Mouse (Mus musculus) CH12.LX (cell line): ENCODE results near the gene Prss47. TPM values are rescaled to one million over a fixed set of nuclear protein-coding genes. Genes with fewer than 3 reads are reported as not detected.
A peak's percentile ranks its signal among the peaks of the same experiment; 100 is the strongest.

Experiments
- DNase-seq: peaks from one replicate; pipeline ENCODE4 v3.0.0-alpha.2; 2013; ENCODE audit errors: extremely low read depth
- H3K27ac ChIP-seq: 2 replicates; pipeline ENCODE4 v1.5.1; 2012; ENCODE audit warnings: low read depth, mild to moderate bottlenecking, control low read depth, moderate library complexity; ENCODE audit not compliant: insufficient read depth
- H3K27me3 ChIP-seq: replicated peaks from 2 replicates; pipeline ENCODE3; 2012; ENCODE audit warnings: inconsistent platforms
- H3K36me3 ChIP-seq, 2 experiments: replicated peaks in 1 of 2; 2 replicates each; pipeline versions ENCODE3 to v1.6.1; 2012; ENCODE audit warnings: inconsistent platforms in 1 of 2, low read length in 1 of 2, mild to moderate bottlenecking in 1 of 2, mixed read lengths in 1 of 2, moderate library complexity in 1 of 2; ENCODE audit not compliant: control insufficient read depth in 1 of 2, insufficient read depth in 1 of 2
- H3K4me1 ChIP-seq, 2 experiments: 2 replicates each; pipeline ENCODE4 v1.6.1; 2012; ENCODE audit warnings: inconsistent platforms in 1 of 2, moderate library complexity in 1 of 2; ENCODE audit not compliant: insufficient read depth in 2 of 2, control insufficient read depth in 1 of 2
- H3K4me2 ChIP-seq: 2 replicates; pipeline ENCODE4 v1.6.1; 2012; ENCODE audit warnings: low read depth, mild to moderate bottlenecking, control low read depth; ENCODE audit not compliant: poor library complexity, insufficient read depth, severe bottlenecking
- H3K4me3 ChIP-seq, 3 experiments: fragments of 150-350 bp in 1 of 3; sonication (generic) in 1 of 3; replicated peaks in 1 of 3; 2 replicates each; pipeline versions ENCODE3 to v1.5.1; 2011 to 2012; ENCODE audit warnings: low read depth in 2 of 3, low read length in 2 of 3, mild to moderate bottlenecking in 2 of 3, moderate library complexity in 2 of 3, control low read depth in 1 of 3, improper control_type of control experiment in 1 of 3, inconsistent platforms in 1 of 3, mixed read lengths in 1 of 3; ENCODE audit not compliant: poor library complexity in 1 of 3
- H3K79me2 ChIP-seq: replicated peaks from 2 replicates; pipeline ENCODE4 v1.6.1; 2012; ENCODE audit warnings: mild to moderate bottlenecking, moderate library complexity; ENCODE audit not compliant: control insufficient read depth, poor library complexity, insufficient read depth, severe bottlenecking; ENCODE audit errors: extremely low read depth
- H3K9ac ChIP-seq: 2 replicates; pipeline ENCODE4 v1.6.1; 2012; ENCODE audit warnings: low read depth, mild to moderate bottlenecking, control low read depth, moderate library complexity; ENCODE audit not compliant: insufficient read depth
- H3K9me3 ChIP-seq: replicated peaks from 2 replicates; pipeline ENCODE3; 2012; ENCODE audit warnings: low read length, inconsistent platforms, mixed read lengths
- BHLHE40 ChIP-seq: IDR thresholded peaks from 2 replicates; pipeline ENCODE4 v1.6.1; 2011; ENCODE audit warnings: mild to moderate bottlenecking, low read depth, low read length, improper control_type of control experiment
- CHD2 ChIP-seq: IDR thresholded peaks from 2 replicates; pipeline ENCODE4 v1.6.1; 2011; ENCODE audit warnings: low read length, improper control_type of control experiment
- CTCF ChIP-seq, 2 experiments: IDR thresholded peaks in 1 of 2; conservative IDR thresholded peaks in 1 of 2; 2 replicates each; pipeline ENCODE4 v1.5.1; 2011 to 2012; ENCODE audit warnings: low read depth in 2 of 2, low read length in 2 of 2, improper control_type of control experiment in 1 of 2, inconsistent platforms in 1 of 2, mild to moderate bottlenecking in 1 of 2, moderate library complexity in 1 of 2
- E2F4 ChIP-seq: IDR thresholded peaks from 2 replicates; pipeline ENCODE4 v1.6.1; 2011; ENCODE audit warnings: low read depth, low read length, improper control_type of control experiment; ENCODE audit not compliant: insufficient replicate concordance
- ETS1 ChIP-seq: conservative IDR thresholded peaks from 2 replicates; pipeline ENCODE4 v1.6.1; 2012; ENCODE audit warnings: low read depth, mild to moderate bottlenecking, inconsistent platforms, low read length, improper control_type of control experiment, moderate library complexity
- JUND ChIP-seq: conservative IDR thresholded peaks from 2 replicates; pipeline ENCODE4 v1.6.1; 2011; ENCODE audit warnings: low read depth, low read length, improper control_type of control experiment
- KAT2A ChIP-seq: IDR thresholded peaks from 2 replicates; pipeline ENCODE4 v1.6.1; 2012; ENCODE audit warnings: low read length, improper control_type of control experiment, inconsistent platforms; ENCODE audit not compliant: insufficient replicate concordance
- MAFK ChIP-seq: IDR thresholded peaks from 2 replicates; pipeline ENCODE4 v1.6.1; 2011; ENCODE audit warnings: low read length, improper control_type of control experiment; ENCODE audit not compliant: insufficient replicate concordance
- MAX ChIP-seq: IDR thresholded peaks from 2 replicates; pipeline ENCODE4 v1.6.1; 2011; ENCODE audit warnings: low read length, improper control_type of control experiment
- MYC ChIP-seq: IDR thresholded peaks from 2 replicates; pipeline ENCODE4 v1.6.1; 2011; ENCODE audit warnings: low read depth, mild to moderate bottlenecking, improper control_type of control experiment, low read length
- NELFE ChIP-seq: IDR thresholded peaks from 2 replicates; pipeline ENCODE4 v1.6.1; 2011; ENCODE audit warnings: low read depth, low read length, improper control_type of control experiment
- NRF1 ChIP-seq: IDR thresholded peaks from 2 replicates; pipeline ENCODE4 v1.6.1; 2014; ENCODE audit warnings: low read depth, mild to moderate bottlenecking, inconsistent platforms, low read length, improper control_type of control experiment, moderate library complexity
- POLR2A ChIP-seq: IDR thresholded peaks from 2 replicates; pipeline ENCODE4 v1.6.1; 2011; ENCODE audit warnings: low read depth, mild to moderate bottlenecking, improper control_type of control experiment, low read length
- RAD21 ChIP-seq: IDR thresholded peaks from 2 replicates; pipeline ENCODE4 v1.6.1; 2011; ENCODE audit warnings: low read depth, mild to moderate bottlenecking, low read length, improper control_type of control experiment, moderate library complexity
- RCOR1 ChIP-seq: conservative IDR thresholded peaks from 2 replicates; pipeline ENCODE4 v1.6.1; 2012; ENCODE audit warnings: low read depth, mild to moderate bottlenecking, inconsistent platforms, low read length, improper control_type of control experiment
- SMC3 ChIP-seq: IDR thresholded peaks from 2 replicates; pipeline ENCODE4 v1.6.1; 2011; ENCODE audit warnings: low read depth, low read length, improper control_type of control experiment
- USF2 ChIP-seq: conservative IDR thresholded peaks from 2 replicates; pipeline ENCODE4 v1.6.1; 2011; ENCODE audit warnings: low read depth, low read length, improper control_type of control experiment
- ZMIZ1 ChIP-seq: IDR thresholded peaks from 2 replicates; pipeline ENCODE4 v1.6.1; 2012; ENCODE audit warnings: low read depth, mild to moderate bottlenecking, inconsistent platforms, low read length, improper control_type of control experiment
- dilution Hi-C: fragments of 300-500 bp; cut with MboI; formaldehyde crosslinking; loops from 2 replicates; pipeline ENCODE4 v1.14.3; 2020; ENCODE audit warnings: low sequenced_read_pairs; ENCODE audit not compliant: extremely low pct_unique_long_range_greater_than_20kb, extremely low pct_ligation_motif_present
- in situ Hi-C: fragments of 300-500 bp; cut with MboI; formaldehyde crosslinking; loops from 3 replicates; pipeline ENCODE4 v1.14.3; 2019; ENCODE audit warnings: low sequenced_read_pairs, low pct_ligation_motif_present, low pct_unique_long_range_greater_than_20kb, mixed read lengths
- polyA plus RNA-seq: library from polyadenylated mRNA; unstranded; fragments of >175 nt; gene quantifications from 2 replicates; pipeline ENCODE4 v1.2.1, GENCODE M21; 2012; ENCODE audit warnings: low read depth; ENCODE audit not compliant: insufficient read length
- total RNA-seq, 2 experiments: library from RNA; depleted of rRNA; stranded (reverse); fragments of 300-350 nt in 1 of 2; fragments of >200 nt in 1 of 2; gene quantifications; 2 replicates each; pipeline ENCODE4 v1.2.3; 2012 to 2014

The Prss47 gene
- total and polyA plus RNA-seq, 3 experiments: not detected

DNA sequence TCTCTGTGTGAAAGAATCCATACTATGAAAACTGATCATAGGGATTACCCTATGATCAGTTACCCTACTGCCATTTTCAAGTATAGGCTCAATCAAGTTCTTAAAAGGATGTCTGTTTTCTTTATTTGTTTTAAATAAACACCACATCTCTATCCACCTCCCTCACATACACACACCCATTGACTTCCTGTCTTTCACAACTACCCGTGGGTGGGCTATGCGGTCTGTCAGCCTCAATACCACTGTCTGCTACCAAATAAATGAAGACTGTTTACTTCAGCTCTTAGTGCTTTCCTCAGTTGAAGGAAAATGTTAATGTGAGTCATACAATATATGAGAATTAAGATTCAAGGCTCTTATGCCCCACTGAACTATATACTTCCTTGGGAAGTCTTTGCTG is 17.4 kb upstream of the Prss47 start:
- in situ Hi-C loops: no loop called here
- Histone ChIP-seq H3K27ac (no peak overlapping the region), H3K9me3 (no peaks in the 10 kb centered on the region), H3K4me1 (no peaks in the 10 kb centered on the region), H3K36me3 (peaks cover 15 to 50% of the 10 kb centered on the region in 2 experiments), H3K27me3 (no peaks in the 10 kb centered on the region), H3K4me3 (no peak overlapping the region), H3K9ac (no peak overlapping the region), H3K4me2 (no peak overlapping the region), H3K79me2 (no peaks in the 10 kb centered on the region)
- dilution Hi-C loops: no loop called here
- no peak for DNase-seq
- TF ChIP-seq E2F4: no peak
- no peak for TF ChIP-seq JUND
- TF ChIP-seq RAD21: no peak
- TF ChIP-seq CTCF (conservative IDR thresholded peaks at IDR 0.05 in 1 of 2, IDR thresholded peaks at IDR 0.05 in 1 of 2; ENCODE audit: low read depth in 2 of 2, low read length in 2 of 2): no peak
- no peak for TF ChIP-seq USF2
- no peak for TF ChIP-seq MYC
- no peak for TF ChIP-seq POLR2A
- no peak for TF ChIP-seq SMC3
- no peak for TF ChIP-seq NRF1
- TF ChIP-seq MAFK: no peak
- no peak for TF ChIP-seq KAT2A
- TF ChIP-seq CHD2: no peak
- no peak for TF ChIP-seq MAX
- no peak for TF ChIP-seq NELFE
- no peak for TF ChIP-seq RCOR1
- no peak for TF ChIP-seq ETS1
- TF ChIP-seq ZMIZ1: no peak
- no peak for TF ChIP-seq BHLHE40

DNA sequence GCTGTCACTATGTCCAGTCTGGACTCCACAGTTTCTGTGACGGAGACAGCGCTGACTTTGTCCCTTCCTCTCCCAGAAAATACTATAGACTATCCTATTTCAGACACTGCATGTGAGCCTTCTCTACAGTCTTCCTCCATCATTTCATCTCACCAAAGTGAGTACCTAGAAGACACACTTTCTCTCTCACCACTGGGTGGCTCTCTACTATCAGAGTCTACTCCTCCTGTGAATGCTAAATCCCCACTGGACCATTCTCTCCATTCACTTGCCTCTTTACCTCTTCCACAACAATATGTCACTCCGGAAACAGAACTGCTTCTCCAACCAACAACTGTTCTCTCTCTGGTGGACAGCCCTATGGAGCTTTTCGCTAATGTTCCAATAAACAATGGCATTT is 17.5 kb downstream of the Prss47 start:
- dilution Hi-C loops: no loop called here
- in situ Hi-C loops: loop anchor here (5.0 kb wide), 1 partner anchor 92 kb away; no protein-coding TSS in a partner anchor
- H3K79me2 ChIP-seq: no peaks in the 10 kb centered on the region
- TF ChIP-seq CTCF (conservative IDR thresholded peaks at IDR 0.05 in 1 of 2, IDR thresholded peaks at IDR 0.05 in 1 of 2; ENCODE audit: low read depth in 2 of 2, low read length in 2 of 2) (peak in 1 of 2 experiments; percentile 55; a peak in 2 of 4 replicates), SMC3 (peak; percentile 47), RAD21 (peak; percentile 53), ETS1 (no peak)
- H3K4me3 ChIP-seq: no peak overlapping the region
- H3K4me1 ChIP-seq: no peaks in the 10 kb centered on the region
- peak; percentile 29 for DNase-seq
- H3K4me2 ChIP-seq: no peak overlapping the region
- H3K36me3 ChIP-seq: no peaks in the 10 kb centered on the region
- H3K9me3 ChIP-seq: no peaks in the 10 kb centered on the region
- no peak overlapping the region for H3K9ac ChIP-seq
- no peak overlapping the region for H3K27ac ChIP-seq
- H3K27me3 ChIP-seq: no peaks in the 10 kb centered on the region
